Mouse (Mus musculus) kidney, adult 2 months (tissue): ENCODE data around the gene Gm45140.

Experiments used
- CTCF ChIP-seq: fragments of 200-500 bp; conservative IDR thresholded peaks from 2 replicates; pipeline ENCODE4 v1.5.1; 2011; ENCODE audit warnings: low read depth, mild to moderate bottlenecking, control low read depth, low read length, moderate library complexity, mixed read lengths; ENCODE audit not compliant: insufficient read depth, insufficient read length
- POLR2A ChIP-seq: fragments of 200-500 bp; IDR thresholded peaks from one replicate; pipeline ENCODE4 v1.6.1; 2011; ENCODE audit warnings: low read depth, low read length, control low read depth

GRCm38 (mm10) chr6:87742804-87743203 is 92.8 kb downstream of the Gm45140 start:
- no peak for TF ChIP-seq POLR2A
- TF ChIP-seq CTCF, result 0 out of 2 replicates have a peak, but pooled peaks have one; percentile 30
